Mouse (Mus musculus): ENCODE results near the gene Cav3. TPM values are rescaled to one million over a fixed set of nuclear protein-coding genes. Genes with fewer than 3 reads are reported as not detected.

Gene Cav3
- polyA plus RNA-seq, 1 experiment from 2014 or later: not detected

GRCm38 (mm10) chr6:112466001-112466400 is 6.7 kb downstream of the Cav3 start:
- Histone ChIP-seq H3K9ac (ENCODE audit: low read depth, low read length) (no peak overlapping the region), H3K27me3 (replicated peaks; ENCODE audit: control insufficient read depth, insufficient read depth, low read length) (no peaks in the 10 kb centered on the region), H3K9me3 (ENCODE audit: control insufficient read depth, low read length) (no peaks in the 10 kb centered on the region), H3K27ac (ENCODE audit: low read depth, low read length) (no peak overlapping the region), H3K4me2 (ENCODE audit: low read length) (no peak overlapping the region), H3K4me3 (ENCODE audit: low read length) (no peak overlapping the region), H3K4me1 (ENCODE audit: control insufficient read depth, insufficient read depth, low read depth, low read length) (no peaks in the 10 kb centered on the region; the same call in 1 of the 2 replicates), H3K36me3 (ENCODE audit: control insufficient read depth, insufficient read depth, low read length) (no peaks in the 10 kb centered on the region)
- no peak for ATAC-seq

- 82% methylated on average over 4 of the region's 4 CpGs for WGBS
- no peak for ATAC-seq
Observed at GRCm38 (mm10) chr6:112471644-112472043, 12.3 kb downstream of the Cav3 start.

GRCm38 (mm10) chr6:112479861-112480260 is 20.6 kb downstream of the Cav3 start:
- H3K9ac ChIP-seq (ENCODE audit: low read depth, low read length): no peak overlapping the region
- H3K4me2 ChIP-seq (ENCODE audit: low read length): no peak overlapping the region
- H3K9me3 ChIP-seq (ENCODE audit: control insufficient read depth, low read length): no peaks in the 10 kb centered on the region
- no peaks in the 10 kb centered on the region for H3K27me3 ChIP-seq (replicated peaks; ENCODE audit: control insufficient read depth, insufficient read depth, low read length)
- no peak for ATAC-seq
- WGBS: 46% methylated on average over 13 of the region's 13 CpGs
- no peaks in the 10 kb centered on the region for H3K4me1 ChIP-seq (ENCODE audit: control insufficient read depth, insufficient read depth, low read depth, low read length)
- H3K27ac ChIP-seq (ENCODE audit: low read depth, low read length): no peak overlapping the region
- H3K36me3 ChIP-seq (ENCODE audit: control insufficient read depth, insufficient read depth, low read length): no peaks in the 10 kb centered on the region
- no peak overlapping the region for H3K4me3 ChIP-seq (ENCODE audit: low read length)

More at GRCm38 (mm10) chr6:112471644-112472043, 12.3 kb downstream of the Cav3 start:
- Histone ChIP-seq H3K27ac (ENCODE audit: low read depth, low read length) (no peak overlapping the region), H3K9ac (ENCODE audit: low read depth, low read length) (no peak overlapping the region), H3K4me1 (ENCODE audit: control insufficient read depth, insufficient read depth, low read depth, low read length) (no peaks in the 10 kb centered on the region), H3K27me3 (replicated peaks; ENCODE audit: control insufficient read depth, insufficient read depth, low read length) (no peaks in the 10 kb centered on the region), H3K4me3 (ENCODE audit: low read length) (no peak overlapping the region), H3K4me2 (ENCODE audit: low read length) (no peak overlapping the region), H3K36me3 (ENCODE audit: control insufficient read depth, insufficient read depth, low read length) (no peaks in the 10 kb centered on the region), H3K9me3 (ENCODE audit: control insufficient read depth, low read length) (no peaks in the 10 kb centered on the region)

GRCm38 (mm10) chr6:112484316-112484715 is 25.0 kb downstream of the Cav3 start:
- H3K36me3 ChIP-seq (ENCODE audit: control insufficient read depth, insufficient read depth, low read length): no peaks in the 10 kb centered on the region
- no peak overlapping the region for H3K4me3 ChIP-seq (ENCODE audit: low read length)
- no peak overlapping the region for H3K9ac ChIP-seq (ENCODE audit: low read depth, low read length)
- no peak overlapping the region for H3K27ac ChIP-seq (ENCODE audit: low read depth, low read length)
- no peaks in the 10 kb centered on the region for H3K9me3 ChIP-seq (ENCODE audit: control insufficient read depth, low read length)
- H3K4me2 ChIP-seq (ENCODE audit: low read length): no peak overlapping the region
- peak; percentile 51; the same call in 1 of the 2 replicates for ATAC-seq
- peaks cover 23% of the 10 kb centered on the region for H3K27me3 ChIP-seq (replicated peaks; ENCODE audit: control insufficient read depth, insufficient read depth, low read length)
- 10% methylated on average over 4 of the region's 4 CpGs for WGBS
- H3K4me1 ChIP-seq (ENCODE audit: control insufficient read depth, insufficient read depth, low read depth, low read length): peaks cover 6% of the 10 kb centered on the region

GRCm38 (mm10) chr6:112487993-112488392 is 28.7 kb downstream of the Cav3 start:
- no peak overlapping the region for H3K4me3 ChIP-seq (ENCODE audit: low read length)
- H3K36me3 ChIP-seq (ENCODE audit: control insufficient read depth, insufficient read depth, low read length): no peaks in the 10 kb centered on the region
- no peak for ATAC-seq
- no peak overlapping the region for H3K4me2 ChIP-seq (ENCODE audit: low read length)
- WGBS: 78% methylated on average over 5 of the region's 5 CpGs
- no peak overlapping the region for H3K27ac ChIP-seq (ENCODE audit: low read depth, low read length)
- no peaks in the 10 kb centered on the region for H3K9me3 ChIP-seq (ENCODE audit: control insufficient read depth, low read length)
- peaks cover 30% of the 10 kb centered on the region for H3K27me3 ChIP-seq (replicated peaks; ENCODE audit: control insufficient read depth, insufficient read depth, low read length)
- H3K9ac ChIP-seq (ENCODE audit: low read depth, low read length): no peak overlapping the region
- peaks cover 13% of the 10 kb centered on the region for H3K4me1 ChIP-seq (ENCODE audit: control insufficient read depth, insufficient read depth, low read depth, low read length)

GRCm38 (mm10) chr6:112488821-112489180 is 29.5 kb downstream of the Cav3 start:
- no peak for ATAC-seq
- Histone ChIP-seq H3K4me1 (ENCODE audit: control insufficient read depth, insufficient read depth, low read depth, low read length) (peaks cover 13% of the 10 kb centered on the region), H3K4me3 (ENCODE audit: low read length) (peak overlapping the region; percentile 44), H3K36me3 (ENCODE audit: control insufficient read depth, insufficient read depth, low read length) (no peaks in the 10 kb centered on the region), H3K9me3 (ENCODE audit: control insufficient read depth, low read length) (no peaks in the 10 kb centered on the region), H3K27me3 (replicated peaks; ENCODE audit: control insufficient read depth, insufficient read depth, low read length) (peaks cover 30% of the 10 kb centered on the region), H3K27ac (ENCODE audit: low read depth, low read length) (no peak overlapping the region), H3K9ac (ENCODE audit: low read depth, low read length) (peak overlapping the region; percentile 54), H3K4me2 (ENCODE audit: low read length) (peak overlapping the region; percentile 66)
- WGBS: 31% methylated on average over 24 of the region's 24 CpGs

GRCm38 (mm10) chr6:112489181-112489909 is 30.0 kb downstream of the Cav3 start:
- peak overlapping the region; percentile 54 for H3K9ac ChIP-seq (ENCODE audit: low read depth, low read length)
- H3K9me3 ChIP-seq (ENCODE audit: control insufficient read depth, low read length): no peaks in the 10 kb centered on the region
- ATAC-seq: peak; percentile 35; the same call in 1 of the 2 replicates
- no peaks in the 10 kb centered on the region for H3K36me3 ChIP-seq (ENCODE audit: control insufficient read depth, insufficient read depth, low read length)
- no peak overlapping the region for H3K27ac ChIP-seq (ENCODE audit: low read depth, low read length)
- peaks cover 13% of the 10 kb centered on the region for H3K4me1 ChIP-seq (ENCODE audit: control insufficient read depth, insufficient read depth, low read depth, low read length)
- peaks cover 30% of the 10 kb centered on the region for H3K27me3 ChIP-seq (replicated peaks; ENCODE audit: control insufficient read depth, insufficient read depth, low read length)
- H3K4me3 ChIP-seq (ENCODE audit: low read length): peak overlapping the region; percentile 44
- 5% methylated on average over 68 of the region's 72 CpGs for WGBS
- H3K4me2 ChIP-seq (ENCODE audit: low read length): peak overlapping the region; percentile 66

GRCm38 (mm10) chr6:112489910-112490559 is 30.7 kb downstream of the Cav3 start, which contains the start of gene Oxtr:
Oxtr (minus strand) TSS chr6:112489943.
- 5% methylated on average over 24 of the region's 24 CpGs for WGBS
- Histone ChIP-seq H3K4me1 (ENCODE audit: control insufficient read depth, insufficient read depth, low read depth, low read length) (peaks cover 13% of the 10 kb centered on the region), H3K9ac (ENCODE audit: low read depth, low read length) (peak within 1 kb of the TSS; percentile 54), H3K27me3 (replicated peaks; ENCODE audit: control insufficient read depth, insufficient read depth, low read length) (peaks cover 30% of the 10 kb centered on the region), H3K27ac (ENCODE audit: low read depth, low read length) (no peak within 1 kb of the TSS), H3K4me3 (ENCODE audit: low read length) (peak within 1 kb of the TSS; percentile 44), H3K36me3 (ENCODE audit: control insufficient read depth, insufficient read depth, low read length) (no peaks in the 10 kb centered on the region), H3K9me3 (ENCODE audit: control insufficient read depth, low read length) (no peaks in the 10 kb centered on the region), H3K4me2 (ENCODE audit: low read length) (peak within 1 kb of the TSS; percentile 66)
- peak; percentile 17; the same call in 1 of the 2 replicates for ATAC-seq

- Histone ChIP-seq H3K27me3 (replicated peaks; ENCODE audit: control insufficient read depth, insufficient read depth, low read length) (peaks cover 30% of the 10 kb centered on the region), H3K27ac (ENCODE audit: low read depth, low read length) (no peak overlapping the region), H3K4me2 (ENCODE audit: low read length) (peak overlapping the region; percentile 66), H3K9ac (ENCODE audit: low read depth, low read length) (peak overlapping the region; percentile 47), H3K4me1 (ENCODE audit: control insufficient read depth, insufficient read depth, low read depth, low read length) (peaks cover 13% of the 10 kb centered on the region), H3K9me3 (ENCODE audit: control insufficient read depth, low read length) (no peaks in the 10 kb centered on the region), H3K4me3 (ENCODE audit: low read length) (peak overlapping the region; percentile 44), H3K36me3 (ENCODE audit: control insufficient read depth, insufficient read depth, low read length) (no peaks in the 10 kb centered on the region)
- ATAC-seq: peak; percentile 75
- WGBS: 1% methylated on average over 35 of the region's 35 CpGs
Observed at GRCm38 (mm10) chr6:112490625-112491242, 31.4 kb downstream of the Cav3 start.

Measured in hindbrain, embryonic 16.5 days (tissue).